Mouse (Mus musculus) G1E (cell line): ENCODE data around the gene Rhod. TPM values are rescaled to one million over a fixed set of nuclear protein-coding genes. Genes with fewer than 3 reads are reported as not detected.

Experiments
- ATAC-seq: 2 replicates; pipeline ENCODE4 v1.8.0; 2016; ENCODE audit warnings: mild to moderate bottlenecking; ENCODE audit not compliant: insufficient number of reproducible peaks, poor library complexity, low FRiP score, severe bottlenecking; ENCODE audit errors: extremely low read depth
- DNase-seq: peaks from one replicate; pipeline ENCODE4 v3.0.0; 2012; ENCODE audit warnings: low spot score
- H3K27me3 ChIP-seq: 2 replicates; pipeline ENCODE4 v1.6.1; 2012; ENCODE audit warnings: mild to moderate bottlenecking, low read length, inconsistent platforms; ENCODE audit not compliant: insufficient read depth
- H3K36me3 ChIP-seq: replicated peaks from 2 replicates; pipeline ENCODE3; 2012; ENCODE audit warnings: mild to moderate bottlenecking, inconsistent platforms
- H3K4me1 ChIP-seq: 2 replicates; pipeline ENCODE4 v1.6.1; 2012; ENCODE audit warnings: low read depth, low read length, inconsistent platforms, mixed read lengths; ENCODE audit not compliant: insufficient read depth
- H3K4me3 ChIP-seq: 2 replicates; pipeline ENCODE4 v1.5.1; 2012; ENCODE audit warnings: low read depth, mild to moderate bottlenecking, inconsistent platforms, low read length, moderate library complexity, mixed read lengths
- H3K9me3 ChIP-seq: replicated peaks from 2 replicates; pipeline ENCODE4 v1.6.1; 2012; ENCODE audit warnings: inconsistent platforms
- CTCF ChIP-seq: IDR thresholded peaks from 2 replicates; pipeline ENCODE4 v1.5.1; 2012; ENCODE audit warnings: low read depth, low read length, inconsistent platforms, mixed read lengths
- GATA1 ChIP-seq: IDR thresholded peaks from 2 replicates; pipeline ENCODE4 v1.6.1; 2012; ENCODE audit warnings: borderline replicate concordance, low read length, inconsistent platforms, mixed read lengths
- GATA2 ChIP-seq: IDR thresholded peaks from 2 replicates; pipeline ENCODE4 v1.6.1; 2012; ENCODE audit warnings: low read depth, low read length, inconsistent platforms, borderline replicate concordance
- POLR2AphosphoS5 ChIP-seq: IDR thresholded peaks from 2 replicates; pipeline ENCODE4 v1.6.1; 2012; ENCODE audit warnings: low read depth, low read length, inconsistent platforms; ENCODE audit not compliant: insufficient replicate concordance
- TAL1 ChIP-seq: conservative IDR thresholded peaks from 2 replicates; pipeline ENCODE4 v1.6.1; 2012; ENCODE audit warnings: low read depth, low read length, inconsistent platforms, mixed read lengths
- polyA plus RNA-seq: library from polyadenylated mRNA; stranded (reverse); fragments of >175 nt; gene quantifications from 2 replicates; pipeline ENCODE4 v1.2.3, GENCODE M21; 2012
- total RNA-seq, 2 experiments: library from RNA; stranded (forward) in 1 of 2; stranded (reverse) in 1 of 2; fragments of 200-1000 nt in 1 of 2; fragments of >200 nt in 1 of 2; fragmentation: Nextera tagmentation in 1 of 2; gene quantifications; 2 replicates each; pipeline ENCODE4 v1.2.3; 2014 to 2017

The Rhod gene
- total and polyA plus RNA-seq, 3 experiments: 1.6 to 6.0 (median 2.0) TPM

DNA sequence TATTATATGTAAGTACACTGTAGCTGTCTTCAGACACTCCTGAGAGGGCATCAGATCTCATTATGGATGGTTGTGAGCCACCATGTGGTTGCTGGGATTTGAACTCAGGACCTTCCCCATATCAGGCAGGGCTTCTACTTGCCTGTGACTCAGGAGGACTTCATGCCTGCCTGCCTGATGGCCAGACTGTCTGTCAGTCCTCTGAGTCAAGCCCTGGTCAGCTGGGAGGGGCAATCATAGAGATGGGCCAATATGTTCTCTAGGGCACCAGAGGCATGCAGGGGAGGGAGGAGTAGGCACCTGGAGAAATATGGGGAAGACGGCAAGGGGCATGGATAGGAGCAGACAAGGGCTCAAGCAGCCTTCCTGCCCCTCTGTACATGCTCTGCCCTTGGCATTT lies 4.2 kb downstream of the Rhod start:
- TF ChIP-seq CTCF (no peak), TAL1 (no peak), GATA2 (no peak), POLR2AphosphoS5 (no peak), GATA1 (no peak)
- Histone ChIP-seq H3K4me1 (peaks cover 25% of the 10 kb centered on the region), H3K9me3 (no peaks in the 10 kb centered on the region), H3K36me3 (no peaks in the 10 kb centered on the region), H3K27me3 (peaks cover 31% of the 10 kb centered on the region), H3K4me3 (no peak overlapping the region)
- DNase-seq: no peak
- no peak for ATAC-seq

GRCm38 (mm10) chr19:4433756-4434155 lies 5.5 kb downstream of the Rhod start:
- ATAC-seq (no peak), DNase-seq (no peak)
- Histone ChIP-seq H3K27me3 (peaks cover 29% of the 10 kb centered on the region), H3K36me3 (no peaks in the 10 kb centered on the region), H3K4me3 (no peak overlapping the region), H3K4me1 (peaks cover 13% of the 10 kb centered on the region), H3K9me3 (no peaks in the 10 kb centered on the region)
- no peak for TF ChIP-seq CTCF
- TF ChIP-seq TAL1: no peak
- no peak for TF ChIP-seq GATA1
- TF ChIP-seq GATA2: no peak
- no peak for TF ChIP-seq POLR2AphosphoS5

DNA sequence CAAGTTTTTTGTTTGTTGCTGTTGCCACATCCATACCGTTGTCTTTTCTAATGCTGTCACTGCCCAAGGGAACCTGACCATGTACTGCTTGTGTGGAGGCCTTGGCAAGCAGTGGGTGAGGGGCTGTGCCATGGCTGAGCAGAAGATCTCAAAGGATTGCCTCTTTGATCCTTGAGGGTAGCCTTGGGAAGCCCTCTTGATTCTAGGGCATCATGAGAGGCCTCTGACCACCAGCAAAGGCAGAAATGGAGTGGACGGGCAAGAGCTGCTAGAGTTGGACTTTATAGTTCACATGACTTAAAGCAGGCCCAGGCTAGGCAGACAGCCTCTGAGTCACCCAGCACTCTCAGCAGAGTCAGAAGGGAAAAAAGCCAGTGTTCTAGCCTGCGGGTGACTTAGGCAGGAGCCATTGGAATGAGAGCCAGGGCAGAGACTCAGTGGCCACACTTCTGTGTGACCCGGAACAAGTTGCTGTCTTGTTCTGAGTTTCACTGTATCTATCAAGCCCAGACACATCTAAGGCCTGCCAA lies 9.1 kb downstream of the Rhod start:
- Histone ChIP-seq H3K36me3 (no peaks in the 10 kb centered on the region), H3K9me3 (no peaks in the 10 kb centered on the region), H3K4me3 (no peak overlapping the region), H3K4me1 (no peaks in the 10 kb centered on the region; the same call in 1 of the 2 replicates), H3K27me3 (peaks cover 27% of the 10 kb centered on the region)
- TF ChIP-seq POLR2AphosphoS5 (no peak), TAL1 (no peak), GATA2 (no peak), GATA1 (no peak), CTCF (no peak)
- DNase-seq (no peak), ATAC-seq (no peak)

GRCm38 (mm10) chr19:4425610-4426366 lies 13.4 kb downstream of the Rhod start:
- Histone ChIP-seq H3K36me3 (no peaks in the 10 kb centered on the region), H3K4me1 (no peaks in the 10 kb centered on the region), H3K27me3 (peaks cover 27% of the 10 kb centered on the region), H3K9me3 (no peaks in the 10 kb centered on the region), H3K4me3 (no peak overlapping the region)
- ATAC-seq: no peak
- no peak for TF ChIP-seq TAL1
- no peak for TF ChIP-seq GATA2
- no peak for TF ChIP-seq CTCF
- TF ChIP-seq POLR2AphosphoS5: no peak
- no peak for TF ChIP-seq GATA1
- DNase-seq: no peak

- Histone ChIP-seq H3K36me3 (no peaks in the 10 kb centered on the region), H3K4me3 (no peak overlapping the region), H3K27me3 (peaks cover 25% of the 10 kb centered on the region), H3K9me3 (no peaks in the 10 kb centered on the region), H3K4me1 (no peaks in the 10 kb centered on the region)
- TF ChIP-seq POLR2AphosphoS5 (no peak), GATA2 (no peak), CTCF (no peak), TAL1 (no peak), GATA1 (no peak)
- ATAC-seq: no peak
- DNase-seq: no peak
These were observed 16.2 kb downstream of the Rhod start for GRCm38 (mm10) chr19:4423021-4423420.

DNA sequence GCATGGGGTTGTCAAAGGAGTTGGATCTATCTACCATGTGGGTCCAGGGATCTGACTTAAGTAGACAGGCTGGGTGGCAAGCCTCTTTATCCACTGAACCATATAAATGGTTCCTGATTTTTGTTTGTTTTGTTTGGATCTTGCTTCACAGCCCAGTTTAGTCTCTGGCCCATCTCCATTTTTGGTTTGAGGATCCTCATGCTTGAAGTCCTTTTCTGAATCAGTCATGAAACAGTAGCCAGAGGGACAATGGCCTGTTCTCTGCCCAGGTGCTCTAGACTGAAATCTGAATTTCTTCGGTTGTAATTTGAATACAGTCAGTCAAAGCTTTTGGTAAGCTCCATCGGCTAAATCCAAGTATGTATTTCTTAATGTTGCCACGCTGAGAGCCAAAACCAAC lies 16.7 kb downstream of the Rhod start:
- no peaks in the 10 kb centered on the region for H3K36me3 ChIP-seq
- peaks cover 28% of the 10 kb centered on the region for H3K27me3 ChIP-seq
- no peak for ATAC-seq
- H3K4me3 ChIP-seq: no peak overlapping the region
- TF ChIP-seq POLR2AphosphoS5 (no peak), CTCF (no peak)
- H3K9me3 ChIP-seq: no peaks in the 10 kb centered on the region
- no peaks in the 10 kb centered on the region for H3K4me1 ChIP-seq
- DNase-seq: no peak
